Mouse (Mus musculus) MEL (cell line): ENCODE results near the gene Ctu2. TPM values are rescaled to one million over a fixed set of nuclear protein-coding genes. Genes with fewer than 3 reads are reported as not detected.
A peak's percentile ranks its signal among the peaks of the same experiment; 100 is the strongest.

Source experiments
- DNase-seq: peaks from one replicate; pipeline ENCODE4 v3.0.0; 2011; ENCODE audit warnings: low read depth, low spot score
- H3K27ac ChIP-seq: 2 replicates; pipeline ENCODE4 v1.5.1; 2012; ENCODE audit warnings: low read depth, mild to moderate bottlenecking, control low read depth, low read length, moderate library complexity; ENCODE audit not compliant: control insufficient read depth
- H3K27me3 ChIP-seq, 2 experiments: fragments of 150-350 bp in 1 of 2; sonication (generic) in 1 of 2; 2 replicates each; pipeline ENCODE4 v1.6.1; 2012; ENCODE audit warnings: low read length in 2 of 2, mild to moderate bottlenecking in 2 of 2, improper control_type of control experiment in 1 of 2, moderate library complexity in 1 of 2; ENCODE audit not compliant: insufficient read depth in 2 of 2, control insufficient read depth in 1 of 2
- H3K36me3 ChIP-seq, 2 experiments: 2 replicates each; pipeline ENCODE4 v1.6.1; 2012 to 2014; ENCODE audit warnings: low read length in 2 of 2, improper control_type of control experiment in 1 of 2, inconsistent platforms in 1 of 2, mild to moderate bottlenecking in 1 of 2; ENCODE audit not compliant: insufficient read depth in 2 of 2, control insufficient read depth in 1 of 2
- H3K4me1 ChIP-seq, 2 experiments: fragments of 150-350 bp in 1 of 2; sonication (generic) in 1 of 2; 2 replicates each; pipeline ENCODE4 v1.6.1; 2012; ENCODE audit warnings: low read length in 2 of 2, improper control_type of control experiment in 1 of 2, mild to moderate bottlenecking in 1 of 2; ENCODE audit not compliant: insufficient read depth in 2 of 2, control insufficient read depth in 1 of 2
- H3K4me3 ChIP-seq, 2 experiments: fragments of 150-350 bp in 1 of 2; sonication (generic) in 1 of 2; 2 replicates each; pipeline ENCODE4 v1.5.1; 2012; ENCODE audit warnings: low read depth in 2 of 2, low read length in 2 of 2, mild to moderate bottlenecking in 2 of 2, moderate library complexity in 2 of 2, control low read depth in 1 of 2, improper control_type of control experiment in 1 of 2; ENCODE audit not compliant: control insufficient read depth in 1 of 2, insufficient read depth in 1 of 2
- H3K79me2 ChIP-seq: 2 replicates; pipeline ENCODE4 v1.6.1; 2012; ENCODE audit warnings: mild to moderate bottlenecking, low read length, moderate library complexity; ENCODE audit not compliant: control insufficient read depth, poor library complexity, insufficient read depth
- H3K9ac ChIP-seq: 2 replicates; pipeline ENCODE4 v1.6.1; 2012; ENCODE audit warnings: low read depth, mild to moderate bottlenecking, control low read depth, low read length, moderate library complexity; ENCODE audit not compliant: control insufficient read depth, poor library complexity, severe bottlenecking
- H3K9me3 ChIP-seq: fragments of 150-350 bp; sonication (generic); replicated peaks from 2 replicates; pipeline ENCODE4 v1.6.1; 2012; ENCODE audit warnings: mild to moderate bottlenecking, low read length, improper control_type of control experiment, moderate library complexity; ENCODE audit not compliant: insufficient read depth
- CHD2 ChIP-seq: IDR thresholded peaks from 2 replicates; pipeline ENCODE4 v1.6.1; 2011; ENCODE audit warnings: low read length, improper control_type of control experiment
- CTCF ChIP-seq, 3 experiments: IDR thresholded peaks in 2 of 3; conservative IDR thresholded peaks in 1 of 3; 2 replicates each; pipeline ENCODE4 v1.5.1; 2011 to 2012; ENCODE audit warnings: low read length in 3 of 3, low read depth in 2 of 3, mild to moderate bottlenecking in 2 of 3, improper control_type of control experiment in 1 of 3, inconsistent platforms in 1 of 3, mixed read lengths in 1 of 3, moderate library complexity in 1 of 3; ENCODE audit not compliant: control insufficient read depth in 1 of 3, insufficient read depth in 1 of 3, poor library complexity in 1 of 3, severe bottlenecking in 1 of 3
- EP300 ChIP-seq, 2 experiments: IDR thresholded peaks; 2 replicates each; pipeline ENCODE4 v1.6.1; 2011; ENCODE audit warnings: improper control_type of control experiment in 2 of 2, low read length in 2 of 2, low read depth in 1 of 2, mild to moderate bottlenecking in 1 of 2
- ETS1 ChIP-seq: IDR thresholded peaks from 2 replicates; pipeline ENCODE4 v1.6.1; 2012; ENCODE audit warnings: low read depth, mild to moderate bottlenecking, inconsistent platforms, low read length, improper control_type of control experiment, moderate library complexity
- MXI1 ChIP-seq: IDR thresholded peaks from 2 replicates; pipeline ENCODE4 v1.6.1; 2011; ENCODE audit warnings: mild to moderate bottlenecking, low read depth, low read length, improper control_type of control experiment
- MYC ChIP-seq: IDR thresholded peaks from 2 replicates; pipeline ENCODE4 v1.6.1; 2011; ENCODE audit warnings: low read depth, mild to moderate bottlenecking, low read length, improper control_type of control experiment, moderate library complexity
- NELFE ChIP-seq: IDR thresholded peaks from 2 replicates; pipeline ENCODE4 v1.6.1; 2011; ENCODE audit warnings: low read depth, low read length, improper control_type of control experiment
- POLR2AphosphoS2 ChIP-seq: IDR thresholded peaks from 2 replicates; pipeline ENCODE4 v1.6.1; 2011; ENCODE audit warnings: low read length, improper control_type of control experiment
- POLR2AphosphoS5 ChIP-seq: IDR thresholded peaks from 2 replicates; pipeline ENCODE4 v1.6.1; 2012; ENCODE audit warnings: low read depth, borderline replicate concordance, mild to moderate bottlenecking, inconsistent platforms, low read length, moderate library complexity, mixed read lengths
- RCOR1 ChIP-seq: IDR thresholded peaks from 2 replicates; pipeline ENCODE4 v1.6.1; 2012; ENCODE audit warnings: low read depth, mild to moderate bottlenecking, inconsistent platforms, low read length, improper control_type of control experiment
- SIN3A ChIP-seq: IDR thresholded peaks from 2 replicates; pipeline ENCODE4 v1.6.1; 2012; ENCODE audit warnings: low read length, improper control_type of control experiment, inconsistent platforms
- SMC3 ChIP-seq: IDR thresholded peaks from 2 replicates; pipeline ENCODE4 v1.6.1; 2011; ENCODE audit warnings: low read depth, low read length, improper control_type of control experiment
- TBP ChIP-seq: IDR thresholded peaks from 2 replicates; pipeline ENCODE4 v1.8.0; 2011; ENCODE audit warnings: low read depth, low read length, improper control_type of control experiment
- USF1 ChIP-seq: IDR thresholded peaks from 2 replicates; pipeline ENCODE4 v1.6.1; 2014; ENCODE audit warnings: low read depth, mild to moderate bottlenecking, inconsistent platforms, low read length, improper control_type of control experiment, moderate library complexity
- USF2 ChIP-seq, 2 experiments: IDR thresholded peaks; 2 replicates each; pipeline ENCODE4 v1.6.1; 2011 to 2012; ENCODE audit warnings: improper control_type of control experiment in 2 of 2, low read length in 2 of 2, borderline replicate concordance in 1 of 2, inconsistent platforms in 1 of 2, low read depth in 1 of 2, mild to moderate bottlenecking in 1 of 2; ENCODE audit not compliant: insufficient read depth in 1 of 2
- ZNF384 ChIP-seq: IDR thresholded peaks from 2 replicates; pipeline ENCODE4 v1.6.1; 2012; ENCODE audit warnings: low read depth, mild to moderate bottlenecking, inconsistent platforms, low read length, improper control_type of control experiment
- polyA plus RNA-seq, 2 experiments: library from polyadenylated mRNA; stranded (reverse) in 1 of 2; unstranded in 1 of 2; fragments of >175 nt in 1 of 2; fragments of >200 nt in 1 of 2; gene quantifications; 2 replicates each; pipeline versions ENCODE4 v1.2.1 to v1.2.4; 2012; ENCODE audit warnings: low replicate concordance in 2 of 2, low read depth in 1 of 2; ENCODE audit not compliant: insufficient read length in 2 of 2, insufficient read depth in 1 of 2, missing spikeins in 1 of 2
- total RNA-seq: library from RNA; depleted of rRNA; stranded (reverse); fragments of 300-350 nt; gene quantifications from 2 replicates; pipeline ENCODE4 v1.2.3, GENCODE M21; 2012

Gene Ctu2
- total and polyA plus RNA-seq, 3 experiments = 44.0 to 57.4 TPM; not detected in 1

GRCm38 (mm10) chr8:122459218-122459900 lies 16.6 kb upstream of the Ctu2 start:
- Histone ChIP-seq H3K9me3 (no peaks in the 10 kb centered on the region), H3K27me3 (no peaks in the 10 kb centered on the region; a peak in 1 of 4 replicates), H3K79me2 (no peaks in the 10 kb centered on the region), H3K4me1 (peaks cover 10 to 40% of the 10 kb centered on the region in 2 experiments), H3K9ac (no peak overlapping the region), H3K4me3 (no peak overlapping the region), H3K27ac (no peak overlapping the region), H3K36me3 (peaks cover 0 to 7% of the 10 kb centered on the region in 2 experiments; a peak in 2 of 4 replicates)
- DNase-seq = peak; percentile 71
- no peak for TF ChIP-seq USF1
- peak in 2 of 3 experiments; percentile 34 to 58; a peak in 4 of 6 replicates for TF ChIP-seq CTCF (IDR thresholded peaks at IDR 0.05 in 2 of 3, conservative IDR thresholded peaks at IDR 0.05 in 1 of 3; ENCODE audit: control insufficient read depth in 1 of 3, insufficient read depth in 1 of 3, low read depth in 2 of 3, low read length in 3 of 3, poor library complexity in 1 of 3, severe bottlenecking in 1 of 3)
- TF ChIP-seq SMC3 = peak; percentile 36
- no peak for TF ChIP-seq TBP
- TF ChIP-seq SIN3A = 0 out of 2 replicates have a peak, but pooled peaks have one; percentile 24
- peak; percentile 89 for TF ChIP-seq ZNF384
- TF ChIP-seq USF2 (IDR thresholded peaks at IDR 0.05; ENCODE audit: borderline replicate concordance in 1 of 2, insufficient read depth in 1 of 2, low read depth in 1 of 2, low read length in 2 of 2) = no peak
- no peak for TF ChIP-seq CHD2
- 0 out of 2 replicates have a peak, but pooled peaks have one; percentile 20 for TF ChIP-seq MYC
- no peak; the same call in 1 of the 2 replicates for TF ChIP-seq NELFE
- no peak for TF ChIP-seq MXI1
- peak in 1 of 2 experiments; percentile 42; a peak in 1 of 4 replicates for TF ChIP-seq EP300 (IDR thresholded peaks at IDR 0.05; ENCODE audit: low read depth in 1 of 2, low read length in 2 of 2)
- TF ChIP-seq RCOR1 = 0 out of 2 replicates have a peak, but pooled peaks have one; percentile 39

GRCm38 (mm10) chr8:122459990-122460389 lies 16.0 kb upstream of the Ctu2 start:
- TF ChIP-seq POLR2AphosphoS5 (no peak), USF2 (IDR thresholded peaks at IDR 0.05; ENCODE audit: borderline replicate concordance in 1 of 2, insufficient read depth in 1 of 2, low read depth in 1 of 2, low read length in 2 of 2) (no peak), NELFE (no peak), ZNF384 (no peak), ETS1 (no peak), POLR2AphosphoS2 (no peak), CTCF (IDR thresholded peaks at IDR 0.05 in 2 of 3, conservative IDR thresholded peaks at IDR 0.05 in 1 of 3; ENCODE audit: control insufficient read depth in 1 of 3, insufficient read depth in 1 of 3, low read depth in 2 of 3, low read length in 3 of 3, poor library complexity in 1 of 3, severe bottlenecking in 1 of 3) (no peak)
- peaks cover 10 to 39% of the 10 kb centered on the region in 2 experiments for H3K4me1 ChIP-seq
- H3K4me3 ChIP-seq = peak overlapping the region in 1 of 2 experiments; percentile 48; a peak in 2 of 4 replicates
- no peaks in the 10 kb centered on the region; a peak in 1 of 4 replicates for H3K27me3 ChIP-seq
- H3K36me3 ChIP-seq = peaks cover 0 to 8% of the 10 kb centered on the region in 2 experiments; a peak in 2 of 4 replicates
- no peak for DNase-seq
- no peaks in the 10 kb centered on the region for H3K79me2 ChIP-seq
- H3K9me3 ChIP-seq = no peaks in the 10 kb centered on the region
- H3K27ac ChIP-seq = no peak overlapping the region
- no peak overlapping the region for H3K9ac ChIP-seq
